Mouse (Mus musculus) C2C12 (cell line): ENCODE data around the gene Mup21. TPM values are rescaled to one million over a fixed set of nuclear protein-coding genes. Genes with fewer than 3 reads are reported as not detected.
"Not testable (repeated sequence)": the region's sequence is repeated elsewhere in the genome, so short reads cannot be mapped to it uniquely, and the experiment has no call there.

Experiments used
- H3K27me3 ChIP-seq: one replicate; pipeline ENCODE4 v1.6.1; 2011; ENCODE audit not compliant: control insufficient read depth, insufficient read depth, insufficient read length
- H3K36me3 ChIP-seq: one replicate; pipeline ENCODE4 v1.6.1; 2011; ENCODE audit not compliant: control insufficient read depth, insufficient read depth
- H3K4me3 ChIP-seq: one replicate; pipeline ENCODE4 v1.5.1; 2011; ENCODE audit warnings: mild to moderate bottlenecking, control low read depth; ENCODE audit not compliant: poor library complexity, insufficient read depth, severe bottlenecking
- H3K79me2 ChIP-seq: one replicate; pipeline ENCODE4 v1.6.1; 2011; ENCODE audit not compliant: control insufficient read depth, insufficient read depth
- H3K79me3 ChIP-seq: one replicate; pipeline ENCODE4 v1.6.1; 2011; ENCODE audit warnings: low read depth, control low read depth
- H3ac ChIP-seq: one replicate; pipeline ENCODE3; 2011; ENCODE audit warnings: low read depth; ENCODE audit not compliant: control insufficient read depth, insufficient read length
- CEBPB ChIP-seq: IDR thresholded peaks from one replicate; pipeline ENCODE4 v1.6.1; 2011; ENCODE audit warnings: low read depth, mild to moderate bottlenecking, control low read depth, moderate library complexity
- CTCF ChIP-seq: IDR thresholded peaks from one replicate; pipeline ENCODE4 v1.5.1; 2011; ENCODE audit not compliant: control insufficient read depth, insufficient read depth, insufficient read length
- FOSL1 ChIP-seq: IDR thresholded peaks from one replicate; pipeline ENCODE4 v1.8.0; 2011; ENCODE audit warnings: mild to moderate bottlenecking, low read length; ENCODE audit not compliant: poor library complexity, insufficient read depth, severe bottlenecking
- MAX ChIP-seq: IDR thresholded peaks from one replicate; pipeline ENCODE4 v1.6.1; 2011; ENCODE audit warnings: mild to moderate bottlenecking, control low read depth
- MYOD1 ChIP-seq: IDR thresholded peaks from one replicate; pipeline ENCODE4 v1.6.1; 2011; ENCODE audit warnings: low read depth; ENCODE audit not compliant: control insufficient read depth, insufficient read length
- MYOG ChIP-seq: IDR thresholded peaks from one replicate; pipeline ENCODE4 v1.6.1; 2011; ENCODE audit not compliant: control insufficient read depth, insufficient read length; ENCODE audit errors: extremely low read depth
- USF1 ChIP-seq: IDR thresholded peaks from one replicate; pipeline ENCODE4 v1.6.1; 2011; ENCODE audit warnings: low read depth, mild to moderate bottlenecking, control low read depth, moderate library complexity
- polyA plus RNA-seq: library from polyadenylated mRNA; unstranded; fragments of >200 nt; fragmentation: generic; extraction: Trizol; gene quantifications from one replicate; pipeline ENCODE4 v1.2.1, GENCODE M21; 2012; ENCODE audit warnings: missing spikeins

The Mup21 gene
- polyA plus RNA-seq, 1 experiment = not detected

DNA sequence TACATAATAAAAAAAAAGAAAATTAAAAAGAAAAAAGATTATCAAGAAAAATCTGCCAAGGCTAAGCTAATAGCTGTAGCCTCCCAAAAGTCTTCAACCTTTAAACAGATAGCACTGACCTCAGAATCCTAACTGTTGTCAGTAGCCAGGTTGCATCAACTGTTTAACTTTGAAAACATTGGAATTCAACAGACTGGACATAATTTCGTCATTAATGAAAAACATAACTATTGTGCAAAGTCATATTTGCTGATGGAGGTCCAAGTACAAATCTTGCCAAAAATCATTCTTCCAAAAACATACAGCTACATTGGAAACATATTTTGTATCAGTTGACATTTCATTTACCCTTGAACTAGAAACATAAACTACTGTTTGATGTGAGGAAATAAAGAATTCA is 7.7 kb upstream of the Mup21 start:
- Histone ChIP-seq H3ac (no peak overlapping the region), H3K79me3 (no peaks in the 10 kb centered on the region), H3K4me3 (no peak overlapping the region), H3K79me2 (no peaks in the 10 kb centered on the region), H3K36me3 (no peaks in the 10 kb centered on the region), H3K27me3 (no peaks in the 10 kb centered on the region)
- no peak for TF ChIP-seq MAX
- no peak for TF ChIP-seq FOSL1
- no peak for TF ChIP-seq CTCF
- TF ChIP-seq MYOG = no peak
- TF ChIP-seq USF1 = no peak
- no peak for TF ChIP-seq MYOD1
- TF ChIP-seq CEBPB = no peak

DNA sequence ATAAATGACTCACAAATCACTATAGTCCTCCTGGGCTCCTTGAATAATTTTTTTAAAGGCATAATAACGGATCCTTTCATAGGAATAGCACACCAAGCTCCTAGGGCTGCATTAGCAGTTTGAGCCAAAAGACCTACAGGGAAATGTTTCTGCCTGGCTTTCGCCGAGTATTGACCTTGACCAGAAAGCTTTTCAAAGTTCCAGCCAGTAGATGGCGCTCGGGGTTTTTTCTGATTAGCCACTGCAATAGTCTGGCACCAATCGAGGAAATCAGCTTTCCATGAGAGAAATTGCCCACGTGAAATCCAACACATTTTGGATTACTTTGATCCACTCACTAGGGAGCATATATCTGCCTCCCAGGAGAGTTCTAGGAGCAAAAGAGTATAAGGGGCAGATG is 17.0 kb downstream of the Mup21 start:
- no peaks in the 10 kb centered on the region for H3K79me2 ChIP-seq
- no peaks in the 10 kb centered on the region for H3K79me3 ChIP-seq
- no peaks in the 10 kb centered on the region for H3K27me3 ChIP-seq
- no peak overlapping the region for H3ac ChIP-seq
- TF ChIP-seq MAX (no peak), CTCF (no peak), CEBPB (no peak), MYOG (no peak), USF1 (no peak)
- no peak overlapping the region for H3K4me3 ChIP-seq
- no peaks in the 10 kb centered on the region for H3K36me3 ChIP-seq

DNA sequence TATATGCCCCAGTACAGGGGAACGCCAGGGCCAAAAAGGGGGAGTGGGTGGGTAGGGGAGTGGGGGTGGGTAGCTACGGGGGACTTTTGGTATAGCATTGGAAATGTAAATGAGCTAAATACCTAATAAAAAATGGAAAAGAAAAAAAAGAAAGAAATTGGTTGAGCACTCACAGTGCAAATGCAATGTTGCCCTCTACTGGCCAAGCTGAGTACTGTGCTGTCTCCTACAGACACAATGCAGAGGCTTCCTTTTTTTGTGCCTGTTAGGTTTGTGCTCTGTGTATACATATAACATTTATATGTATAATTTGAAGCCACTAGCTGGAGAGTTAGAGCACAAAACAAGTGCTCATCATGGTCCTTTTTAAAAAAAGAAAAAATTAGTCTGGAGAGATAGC is 47.3 kb downstream of the Mup21 start:
- H3ac ChIP-seq, H3K4me3 ChIP-seq, H3K79me3 ChIP-seq, H3K27me3 ChIP-seq, H3K79me2 ChIP-seq, H3K36me3 ChIP-seq: not testable (repeated sequence)

Other genes with a start within 250 kb of the Mup21 start
- not detected for gene Mup20, start 96.7 kb downstream of the Mup21 start, polyA plus RNA-seq
- gene Mup3, start 63.5 kb downstream of the Mup21 start, polyA plus RNA-seq = not detected
- 0.47 TPM for gene Zfp37, start 80.2 kb upstream of the Mup21 start, polyA plus RNA-seq
- 3.1 TPM for gene Slc31a2, start 111.7 kb upstream of the Mup21 start, polyA plus RNA-seq
- gene Fkbp15, start 209.7 kb upstream of the Mup21 start, polyA plus RNA-seq = 13.2 TPM
- gene Slc31a1, start 209.9 kb upstream of the Mup21 start, polyA plus RNA-seq = 17.0 TPM